Mouse (Mus musculus) CH12.LX (cell line): ENCODE measurements around the gene Farp1. TPM values are rescaled to one million over a fixed set of nuclear protein-coding genes. Genes with fewer than 3 reads are reported as not detected.

ENCODE experiments used
- DNase-seq: peaks from one replicate; pipeline ENCODE4 v3.0.0-alpha.2; 2013; ENCODE audit errors: extremely low read depth
- H3K27ac ChIP-seq: 2 replicates; pipeline ENCODE4 v1.5.1; 2012; ENCODE audit warnings: low read depth, mild to moderate bottlenecking, control low read depth, moderate library complexity; ENCODE audit not compliant: insufficient read depth
- H3K27me3 ChIP-seq: replicated peaks from 2 replicates; pipeline ENCODE3; 2012; ENCODE audit warnings: inconsistent platforms
- H3K36me3 ChIP-seq, 2 experiments: replicated peaks in 1 of 2; 2 replicates each; pipeline versions ENCODE3 to v1.6.1; 2012; ENCODE audit warnings: inconsistent platforms in 1 of 2, low read length in 1 of 2, mild to moderate bottlenecking in 1 of 2, mixed read lengths in 1 of 2, moderate library complexity in 1 of 2; ENCODE audit not compliant: control insufficient read depth in 1 of 2, insufficient read depth in 1 of 2
- H3K4me1 ChIP-seq, 2 experiments: 2 replicates each; pipeline ENCODE4 v1.6.1; 2012; ENCODE audit warnings: inconsistent platforms in 1 of 2, moderate library complexity in 1 of 2; ENCODE audit not compliant: insufficient read depth in 2 of 2, control insufficient read depth in 1 of 2
- H3K4me2 ChIP-seq: 2 replicates; pipeline ENCODE4 v1.6.1; 2012; ENCODE audit warnings: low read depth, mild to moderate bottlenecking, control low read depth; ENCODE audit not compliant: poor library complexity, insufficient read depth, severe bottlenecking
- H3K4me3 ChIP-seq, 3 experiments: fragments of 150-350 bp in 1 of 3; sonication (generic) in 1 of 3; replicated peaks in 1 of 3; 2 replicates each; pipeline versions ENCODE3 to v1.5.1; 2011 to 2012; ENCODE audit warnings: low read depth in 2 of 3, low read length in 2 of 3, mild to moderate bottlenecking in 2 of 3, moderate library complexity in 2 of 3, control low read depth in 1 of 3, improper control_type of control experiment in 1 of 3, inconsistent platforms in 1 of 3, mixed read lengths in 1 of 3; ENCODE audit not compliant: poor library complexity in 1 of 3
- H3K79me2 ChIP-seq: replicated peaks from 2 replicates; pipeline ENCODE4 v1.6.1; 2012; ENCODE audit warnings: mild to moderate bottlenecking, moderate library complexity; ENCODE audit not compliant: control insufficient read depth, poor library complexity, insufficient read depth, severe bottlenecking; ENCODE audit errors: extremely low read depth
- H3K9ac ChIP-seq: 2 replicates; pipeline ENCODE4 v1.6.1; 2012; ENCODE audit warnings: low read depth, mild to moderate bottlenecking, control low read depth, moderate library complexity; ENCODE audit not compliant: insufficient read depth
- H3K9me3 ChIP-seq: replicated peaks from 2 replicates; pipeline ENCODE3; 2012; ENCODE audit warnings: low read length, inconsistent platforms, mixed read lengths
- CHD2 ChIP-seq: IDR thresholded peaks from 2 replicates; pipeline ENCODE4 v1.6.1; 2011; ENCODE audit warnings: low read length, improper control_type of control experiment
- E2F4 ChIP-seq: IDR thresholded peaks from 2 replicates; pipeline ENCODE4 v1.6.1; 2011; ENCODE audit warnings: low read depth, low read length, improper control_type of control experiment; ENCODE audit not compliant: insufficient replicate concordance
- ELF1 ChIP-seq: IDR thresholded peaks from 2 replicates; pipeline ENCODE4 v1.6.1; 2014; ENCODE audit warnings: low read depth, mild to moderate bottlenecking, inconsistent platforms, low read length, improper control_type of control experiment
- ETS1 ChIP-seq: conservative IDR thresholded peaks from 2 replicates; pipeline ENCODE4 v1.6.1; 2012; ENCODE audit warnings: low read depth, mild to moderate bottlenecking, inconsistent platforms, low read length, improper control_type of control experiment, moderate library complexity
- HCFC1 ChIP-seq: IDR thresholded peaks from 2 replicates; pipeline ENCODE4 v1.6.1; 2012; ENCODE audit warnings: low read depth, mild to moderate bottlenecking, inconsistent platforms, low read length, improper control_type of control experiment
- IRF4 ChIP-seq: IDR thresholded peaks from 2 replicates; pipeline ENCODE4 v1.6.1; 2014; ENCODE audit warnings: low read depth, mild to moderate bottlenecking, inconsistent platforms, low read length, improper control_type of control experiment
- MAX ChIP-seq: IDR thresholded peaks from 2 replicates; pipeline ENCODE4 v1.6.1; 2011; ENCODE audit warnings: low read length, improper control_type of control experiment
- MAZ ChIP-seq: IDR thresholded peaks from 2 replicates; pipeline ENCODE4 v1.6.1; 2012; ENCODE audit warnings: low read depth, mild to moderate bottlenecking, inconsistent platforms, low read length, improper control_type of control experiment, moderate library complexity
- MXI1 ChIP-seq: IDR thresholded peaks from 2 replicates; pipeline ENCODE4 v1.6.1; 2011; ENCODE audit warnings: mild to moderate bottlenecking, low read depth, low read length, improper control_type of control experiment
- NELFE ChIP-seq: IDR thresholded peaks from 2 replicates; pipeline ENCODE4 v1.6.1; 2011; ENCODE audit warnings: low read depth, low read length, improper control_type of control experiment
- RCOR1 ChIP-seq: conservative IDR thresholded peaks from 2 replicates; pipeline ENCODE4 v1.6.1; 2012; ENCODE audit warnings: low read depth, mild to moderate bottlenecking, inconsistent platforms, low read length, improper control_type of control experiment
- SIN3A ChIP-seq: IDR thresholded peaks from 2 replicates; pipeline ENCODE4 v1.6.1; 2012; ENCODE audit warnings: low read length, improper control_type of control experiment, inconsistent platforms
- TBP ChIP-seq: conservative IDR thresholded peaks from 2 replicates; pipeline ENCODE4 v1.6.1; 2011; ENCODE audit warnings: low read depth, low read length, improper control_type of control experiment
- TCF12 ChIP-seq: IDR thresholded peaks from 2 replicates; pipeline ENCODE4 v1.6.1; 2014; ENCODE audit warnings: low read depth, mild to moderate bottlenecking, inconsistent platforms, low read length, improper control_type of control experiment
- USF1 ChIP-seq: IDR thresholded peaks from 2 replicates; pipeline ENCODE4 v1.6.1; 2014; ENCODE audit warnings: low read depth, mild to moderate bottlenecking, inconsistent platforms, low read length, improper control_type of control experiment
- USF2 ChIP-seq: conservative IDR thresholded peaks from 2 replicates; pipeline ENCODE4 v1.6.1; 2011; ENCODE audit warnings: low read depth, low read length, improper control_type of control experiment
- ZKSCAN1 ChIP-seq: IDR thresholded peaks from 2 replicates; pipeline ENCODE4 v1.6.1; 2012; ENCODE audit warnings: low read depth, inconsistent platforms, low read length, improper control_type of control experiment, borderline replicate concordance
- ZMIZ1 ChIP-seq: IDR thresholded peaks from 2 replicates; pipeline ENCODE4 v1.6.1; 2012; ENCODE audit warnings: low read depth, mild to moderate bottlenecking, inconsistent platforms, low read length, improper control_type of control experiment
- dilution Hi-C: fragments of 300-500 bp; cut with MboI; formaldehyde crosslinking; loops from 2 replicates; pipeline ENCODE4 v1.14.3; 2020; ENCODE audit warnings: low sequenced_read_pairs; ENCODE audit not compliant: extremely low pct_unique_long_range_greater_than_20kb, extremely low pct_ligation_motif_present
- in situ Hi-C: fragments of 300-500 bp; cut with MboI; formaldehyde crosslinking; loops from 3 replicates; pipeline ENCODE4 v1.14.3; 2019; ENCODE audit warnings: low sequenced_read_pairs, low pct_ligation_motif_present, low pct_unique_long_range_greater_than_20kb, mixed read lengths
- polyA plus RNA-seq: library from polyadenylated mRNA; unstranded; fragments of >175 nt; gene quantifications from 2 replicates; pipeline ENCODE4 v1.2.1, GENCODE M21; 2012; ENCODE audit warnings: low read depth; ENCODE audit not compliant: insufficient read length
- total RNA-seq, 2 experiments: library from RNA; depleted of rRNA; stranded (reverse); fragments of 300-350 nt in 1 of 2; fragments of >200 nt in 1 of 2; gene quantifications; 2 replicates each; pipeline ENCODE4 v1.2.3; 2012 to 2014

Farp1 gene
- total and polyA plus RNA-seq, 3 experiments, result 2.4 to 10.3 (median 2.5) TPM

DNA sequence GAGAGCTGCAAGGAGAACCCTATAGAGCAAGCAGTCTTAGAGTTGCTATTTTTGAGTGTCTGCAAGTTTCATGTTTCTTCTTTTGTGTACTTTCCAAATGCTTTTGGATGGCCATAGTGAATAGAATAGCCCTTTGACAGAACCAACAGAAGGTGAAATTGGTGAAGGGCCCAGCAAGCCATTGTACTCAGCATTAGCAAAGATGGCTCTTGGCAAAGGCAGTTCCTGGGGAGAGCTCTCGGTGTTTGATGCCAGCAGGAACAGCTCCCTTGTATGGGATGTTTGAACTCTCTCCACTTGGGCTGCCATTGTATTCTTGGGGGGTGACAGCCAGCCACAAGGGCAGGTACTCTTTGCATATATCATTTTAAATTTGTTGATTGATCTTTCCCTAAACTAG, 29.7 kb downstream of the Farp1 start:
- H3K4me2 ChIP-seq, result no peak overlapping the region
- no peak overlapping the region for H3K4me3 ChIP-seq
- H3K79me2 ChIP-seq, result no peaks in the 10 kb centered on the region
- H3K4me1 ChIP-seq, result peaks cover 0 to 26% of the 10 kb centered on the region in 2 experiments; a peak in 2 of 4 replicates
- H3K27ac ChIP-seq, result no peak overlapping the region
- H3K27me3 ChIP-seq, result no peaks in the 10 kb centered on the region
- no peak overlapping the region for H3K9ac ChIP-seq
- no peak for DNase-seq
- dilution Hi-C loops, result no loop called here
- peaks cover 0 to 13% of the 10 kb centered on the region in 2 experiments for H3K36me3 ChIP-seq
- TF ChIP-seq CHD2 (no peak), E2F4 (no peak), TBP (no peak), ELF1 (no peak), NELFE (no peak), IRF4 (no peak), USF1 (no peak)
- H3K9me3 ChIP-seq, result no peaks in the 10 kb centered on the region
- in situ Hi-C loops, result no loop called here

DNA sequence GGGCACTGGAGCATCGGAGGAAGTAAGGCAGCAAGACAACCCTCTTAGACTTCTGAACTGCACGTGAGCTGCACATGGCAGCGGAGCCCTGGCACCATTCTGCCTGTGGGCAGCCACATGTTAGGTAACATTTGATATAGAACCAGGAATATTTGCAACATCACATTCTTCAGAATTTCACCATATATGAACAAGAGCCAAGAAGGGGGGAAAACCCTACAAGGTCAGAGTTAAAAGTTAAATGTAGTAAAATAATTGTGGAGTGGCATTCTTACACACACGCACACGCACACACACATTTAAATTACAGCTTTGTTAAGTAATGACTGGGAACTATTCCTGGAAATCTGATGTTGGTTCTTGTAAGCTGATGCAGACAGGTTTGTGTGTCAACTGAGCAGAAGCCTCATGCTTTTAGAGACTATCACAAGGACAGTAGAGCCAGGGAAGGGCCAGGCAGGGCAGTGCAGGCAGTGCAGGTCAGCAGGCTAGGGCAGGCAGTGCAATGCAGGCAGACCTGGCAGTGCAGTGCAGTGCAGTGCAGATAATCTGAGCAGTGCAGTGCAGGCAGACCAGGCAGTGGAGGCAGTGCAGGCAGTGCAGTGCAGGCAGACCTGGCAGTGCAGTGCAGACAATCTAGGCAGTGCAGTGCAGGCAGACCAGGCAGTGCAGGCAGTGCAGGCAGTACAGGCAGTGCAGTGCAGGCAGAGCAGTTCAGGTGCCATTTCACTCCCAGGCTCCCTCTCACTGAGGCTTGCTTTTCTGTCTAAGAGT, 38.3 kb downstream of the Farp1 start:
- Histone ChIP-seq H3K4me3 (no peak overlapping the region), H3K4me2 (no peak overlapping the region)
- TF ChIP-seq HCFC1, result no peak
- TF ChIP-seq ZMIZ1, result no peak
- TF ChIP-seq MAZ, result no peak
- TF ChIP-seq MXI1, result no peak
- no peak for TF ChIP-seq ZKSCAN1
- no peak for TF ChIP-seq USF2
- no peak for TF ChIP-seq TCF12
- no peak for TF ChIP-seq SIN3A
- no peak for TF ChIP-seq RCOR1
- no peak for TF ChIP-seq MAX
- TF ChIP-seq IRF4, result no peak
- no peak for TF ChIP-seq ETS1

More for the DNA sequence above, 38.3 kb downstream of the Farp1 start:
- no peak overlapping the region for H3K9ac ChIP-seq
- in situ Hi-C loops, result no loop called here
- H3K79me2 ChIP-seq, result no peaks in the 10 kb centered on the region
- no peaks in the 10 kb centered on the region for H3K9me3 ChIP-seq
- no peaks in the 10 kb centered on the region for H3K27me3 ChIP-seq
- no peak overlapping the region for H3K27ac ChIP-seq
- no peaks in the 10 kb centered on the region for H3K4me1 ChIP-seq
- no peak for DNase-seq
- H3K36me3 ChIP-seq, result peaks cover 0 to 14% of the 10 kb centered on the region in 2 experiments
- dilution Hi-C loops, result no loop called here
